In the genomic region with DNA sequence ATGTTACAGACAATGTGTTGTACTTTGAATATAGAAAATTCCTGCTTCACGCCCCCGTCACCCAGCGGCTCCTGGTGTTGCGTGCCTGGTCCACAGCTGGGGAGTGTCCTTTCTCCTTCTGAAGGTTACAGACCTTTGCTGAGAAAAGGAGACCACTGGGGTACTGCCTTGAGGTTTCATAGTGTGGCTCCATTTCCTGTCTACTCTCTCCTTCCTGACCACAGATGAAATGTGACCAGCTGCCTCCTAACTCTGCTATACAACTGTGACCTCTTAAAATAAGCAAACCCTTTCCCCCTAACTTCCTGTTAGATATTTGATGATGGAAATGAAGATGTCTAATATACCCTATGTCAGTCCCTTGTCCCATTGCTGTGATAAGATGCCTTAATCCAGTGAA, we compare ENCODE assay signal across 25 mouse cellular contexts.
"Had no signal": no experiment of that assay in that cellular context is flagged by ENCODE, and none has a peak within 500 bp of the region (broad histone marks: within the 10 kb centered on the region; RNA-seq: fewer than 3 reads in every experiment).

No protein-coding gene starts in this region.

- H3K9ac ChIP-seq: heart, embryonic 12.5 days; hindbrain, embryonic 13.5 days; hindbrain, embryonic 15.5 days; kidney, embryonic 15.5 days; limb, embryonic 12.5 days; liver, embryonic 12.5 days had no signal

- H3K27me3 ChIP-seq: heart, embryonic 12.5 days; hindbrain, embryonic 13.5 days; hindbrain, embryonic 15.5 days; kidney, embryonic 15.5 days; limb, embryonic 12.5 days; liver, embryonic 12.5 days had no signal

- DNase-seq: gastrocnemius, adult 2 months; gastrocnemius, postnatal 10 days; gastrocnemius, postnatal 25 days; heart, adult 18-20 months; heart, postnatal 10 days; heart, postnatal 36 days; kidney, adult 11 months; kidney, adult 2 months; kidney, adult 9 months; kidney, postnatal 14 days; kidney, postnatal 36 days; layer of hippocampus, adult 9-11 months; layer of hippocampus, postnatal 36 days; left cerebral cortex, postnatal 4 days had no signal

- H3K9me3 ChIP-seq: heart, embryonic 10.5 days; heart, embryonic 12.5 days; hindbrain, embryonic 10.5 days; hindbrain, embryonic 13.5 days; hindbrain, embryonic 15.5 days; kidney, embryonic 15.5 days; limb, embryonic 12.5 days; liver, embryonic 12.5 days had no signal

- H3K4me3 ChIP-seq: gastrocnemius, adult 2 months; heart, embryonic 10.5 days; heart, embryonic 12.5 days; hindbrain, embryonic 10.5 days; hindbrain, embryonic 13.5 days; hindbrain, embryonic 15.5 days; kidney, embryonic 15.5 days; limb, embryonic 12.5 days; liver, embryonic 12.5 days had no signal

- H3K4me1 ChIP-seq: heart, embryonic 10.5 days; heart, embryonic 12.5 days; hindbrain, embryonic 10.5 days; hindbrain, embryonic 13.5 days; hindbrain, embryonic 15.5 days; kidney, embryonic 15.5 days; limb, embryonic 12.5 days; liver, embryonic 12.5 days had no signal

- H3K27ac ChIP-seq: gastrocnemius, adult 2 months; heart, embryonic 10.5 days; hindbrain, embryonic 10.5 days; hindbrain, embryonic 13.5 days; hindbrain, embryonic 15.5 days; hindbrain, postnatal 0 days; kidney, embryonic 15.5 days; kidney, postnatal 0 days; limb, embryonic 12.5 days; liver, embryonic 12.5 days had no signal

- H3K4me2 ChIP-seq: heart, embryonic 12.5 days; hindbrain, embryonic 13.5 days; hindbrain, embryonic 15.5 days; kidney, embryonic 15.5 days; limb, embryonic 12.5 days; liver, embryonic 12.5 days had no signal

- ATAC-seq: hindbrain, postnatal 0 days; intestine, embryonic 16.5 days; liver, embryonic 12.5 days had no signal

- H3K36me3 ChIP-seq: heart, embryonic 10.5 days; heart, embryonic 12.5 days; hindbrain, embryonic 10.5 days; hindbrain, embryonic 13.5 days; hindbrain, embryonic 15.5 days; kidney, embryonic 15.5 days; limb, embryonic 12.5 days; liver, embryonic 12.5 days had no signal
